Comparison of ENCODE assay signal across 12 mouse cellular contexts in genomic region chr8:93857144-93857543, GRCm38 (mm10). TPM values are rescaled to one million over a fixed set of nuclear protein-coding genes. Genes with fewer than 3 reads are reported as not detected.
"Had no signal": no experiment of that assay in that cellular context is flagged by ENCODE, and none has a peak within 500 bp of the region (broad histone marks: within the 10 kb centered on the region; RNA-seq: fewer than 3 reads in every experiment).

No protein-coding gene starts in this region.

- H3K27ac ChIP-seq: kidney, postnatal 0 days; liver, embryonic 13.5 days had no signal

- H3K4me1 ChIP-seq: liver, embryonic 13.5 days had no signal

- H3K36me3 ChIP-seq: liver, embryonic 13.5 days had no signal

- H3K9ac ChIP-seq: liver, embryonic 13.5 days had no signal

- H3K4me2 ChIP-seq: liver, embryonic 13.5 days; midbrain, embryonic 11.5 days had no signal

- H3K4me3 ChIP-seq: liver, embryonic 13.5 days had no signal

- H3K9me3 ChIP-seq: liver, embryonic 13.5 days had no signal

- H3K27me3 ChIP-seq: liver, embryonic 13.5 days had no signal

- DNase-seq: kidney, postnatal 25 days; liver, embryonic 13.5 days; lung, adult 2 months; lung, postnatal 14 days; lung, postnatal 4 days; midbrain, embryonic 14.5 days; thymus, adult 18-20 months; thymus, postnatal 36 days had no signal

RNA-seq across cellular contexts. Expression of gene Gnao1, which starts 47.4 kb away (rescaled TPM):
- total RNA-seq: megakaryocyte progenitor cell, adult 5-6 weeks; megakaryocyte-erythroid progenitor cell, adult 5-6 weeks had no signal
